Mouse (Mus musculus): ENCODE data around the gene Has1.
A peak's percentile ranks its signal among the peaks of the same experiment; 100 is the strongest.

The Has1 gene

DNA sequence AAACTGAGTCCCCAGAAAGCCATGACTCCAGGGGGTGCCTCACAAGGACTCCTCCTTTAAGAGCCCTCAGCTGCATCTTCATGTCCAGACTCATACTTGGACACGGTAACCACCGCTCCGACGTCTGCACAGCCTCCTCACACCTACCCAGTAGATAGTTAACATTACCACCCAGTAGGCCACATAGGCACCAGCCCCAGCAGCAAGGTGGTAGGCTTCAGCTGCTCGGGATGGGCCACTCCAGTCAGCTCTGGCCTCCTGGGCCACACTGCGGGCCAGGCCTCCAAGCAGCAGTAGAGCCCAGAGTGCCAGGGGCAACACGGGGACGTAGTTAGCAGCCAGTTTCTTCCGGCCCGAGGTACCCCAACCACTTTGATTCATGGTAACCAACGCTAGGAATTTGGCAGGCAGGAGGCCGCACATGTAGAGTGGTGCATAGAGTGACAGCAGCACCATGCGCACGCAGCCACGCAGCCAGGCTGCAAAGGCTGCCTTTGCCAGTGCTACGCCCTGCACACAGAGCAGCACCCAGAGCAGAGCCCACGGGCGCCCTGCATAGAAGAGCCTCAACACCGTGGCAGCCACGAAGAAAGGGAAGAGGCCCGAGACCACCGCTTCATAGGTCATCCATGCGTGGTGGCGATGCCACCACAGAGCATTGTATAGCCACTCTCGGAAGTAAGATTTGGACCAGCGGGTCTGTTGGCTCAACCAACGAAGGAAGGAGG is 11.3 kb downstream of the Has1 start:
- DNase-seq = no peak

DNA sequence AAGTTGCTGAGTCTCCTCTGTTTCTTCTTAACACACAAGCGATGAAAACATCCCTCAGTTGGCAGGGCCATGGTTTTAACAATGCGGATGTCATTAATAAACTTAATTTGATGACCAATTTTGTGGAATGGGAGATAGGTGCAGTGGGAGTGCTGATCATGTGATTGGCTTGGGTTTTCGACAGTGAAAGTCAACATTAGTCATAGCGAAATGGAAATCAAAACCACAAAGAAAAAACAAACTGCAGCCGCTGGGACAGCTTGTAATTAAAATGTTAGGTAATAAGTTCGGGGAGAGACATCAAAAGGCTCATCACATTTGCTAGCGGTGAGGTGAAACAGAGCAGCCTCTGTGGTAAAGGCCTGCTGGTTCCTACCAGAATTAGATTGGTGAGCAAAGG is 14.2 kb downstream of the Has1 start:
- DNase-seq = no peak

DNA sequence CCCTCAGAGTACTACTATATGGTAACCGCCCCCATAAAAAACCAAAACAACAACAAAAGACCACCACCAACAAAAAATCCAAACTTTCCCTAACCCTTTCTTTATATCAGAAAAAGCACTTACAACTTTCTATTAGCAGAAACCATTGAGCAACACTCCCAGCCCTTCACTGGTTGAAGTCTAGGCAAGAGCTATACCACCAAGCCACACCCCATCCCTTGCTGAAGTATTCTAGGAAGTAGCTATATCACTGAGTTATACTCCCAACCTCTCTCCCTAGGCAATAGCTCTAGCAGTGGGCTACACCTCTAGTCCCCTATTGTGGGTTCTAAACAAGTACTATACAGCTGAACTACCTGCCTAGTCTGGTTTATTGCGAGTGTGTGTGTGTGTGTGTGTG is 15.7 kb downstream of the Has1 start:
- DNase-seq = no peak

DNA sequence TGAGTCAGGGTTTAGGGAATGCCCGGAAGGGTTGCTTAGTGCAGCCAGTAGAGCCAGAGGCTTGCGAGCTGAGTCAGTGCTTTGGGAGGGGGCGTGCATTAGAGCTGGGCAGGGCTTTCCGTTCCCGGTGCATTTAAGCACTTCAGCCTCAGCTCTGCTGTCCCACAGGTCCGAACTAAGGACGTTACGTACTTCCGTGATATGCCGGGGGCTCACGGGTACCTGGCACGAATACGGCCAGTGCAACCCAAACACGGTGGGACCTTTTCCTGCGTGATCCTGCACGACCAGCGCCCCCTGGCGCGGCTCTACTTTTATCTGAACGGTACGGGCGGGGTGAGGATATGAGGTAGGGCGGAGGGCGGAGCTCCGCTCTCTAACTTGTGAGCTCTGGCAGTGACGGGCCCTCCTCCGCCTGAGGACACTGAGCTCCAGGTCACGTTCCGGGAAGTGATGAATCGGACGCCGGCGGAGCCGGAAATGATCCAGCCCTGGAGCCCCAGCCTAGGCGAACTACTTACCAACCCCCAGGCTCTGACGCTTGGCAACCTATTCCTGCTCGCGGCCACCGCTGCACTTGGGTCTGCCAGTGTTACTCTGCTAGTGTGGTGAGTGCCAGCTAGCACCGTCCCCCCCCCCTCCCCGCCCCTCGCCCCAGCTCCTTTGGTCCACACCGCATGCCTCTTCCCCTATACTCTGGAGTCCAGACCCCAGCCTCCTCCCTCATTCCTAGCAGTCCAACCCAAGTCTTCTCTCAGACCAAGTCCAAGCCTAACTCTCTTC is 16.9 kb downstream of the Has1 start:
- DNase-seq = peak; percentile 96 to 97

DNA sequence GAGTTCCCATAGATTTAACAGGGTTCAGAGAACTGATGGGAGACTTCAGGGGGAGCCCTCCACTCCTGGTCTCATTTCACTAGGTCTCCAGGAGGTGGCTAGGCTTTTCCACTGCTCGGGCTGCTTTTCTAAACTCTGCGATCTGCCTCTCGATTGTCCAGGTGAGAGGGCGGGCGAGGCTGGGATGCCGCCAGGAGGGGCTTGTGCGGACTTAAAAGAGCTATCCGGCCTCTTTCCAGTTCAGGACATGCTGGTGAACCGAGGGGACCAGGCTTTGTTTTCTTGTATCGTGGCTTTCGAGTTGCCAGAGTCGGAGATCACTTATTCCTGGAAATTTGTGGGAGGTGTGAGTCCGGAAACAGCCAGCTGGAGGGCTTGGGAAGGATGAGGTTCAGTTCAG is 17.6 kb downstream of the Has1 start:
- peak; percentile 51 to 57 for DNase-seq

DNA sequence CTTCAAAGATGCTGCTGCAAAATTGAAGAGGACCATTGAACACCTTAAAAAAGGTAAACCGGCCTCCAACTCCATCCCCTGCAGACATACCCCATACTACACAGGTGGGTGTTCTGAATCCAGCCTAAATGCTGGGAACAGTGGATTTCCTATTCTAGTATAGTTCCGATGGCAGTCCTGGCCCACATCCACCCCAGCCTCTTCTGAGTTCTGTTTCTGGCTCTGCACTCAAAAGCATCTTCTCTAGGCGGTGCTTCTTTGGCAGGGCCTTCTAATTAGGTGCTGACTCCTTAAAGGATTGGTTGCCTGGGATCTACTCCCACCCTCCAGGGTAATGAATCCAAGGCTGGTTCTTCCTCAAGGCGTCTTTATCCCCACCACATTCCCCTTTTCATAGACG is 18.9 kb downstream of the Has1 start:
- DNase-seq = no peak

DNA sequence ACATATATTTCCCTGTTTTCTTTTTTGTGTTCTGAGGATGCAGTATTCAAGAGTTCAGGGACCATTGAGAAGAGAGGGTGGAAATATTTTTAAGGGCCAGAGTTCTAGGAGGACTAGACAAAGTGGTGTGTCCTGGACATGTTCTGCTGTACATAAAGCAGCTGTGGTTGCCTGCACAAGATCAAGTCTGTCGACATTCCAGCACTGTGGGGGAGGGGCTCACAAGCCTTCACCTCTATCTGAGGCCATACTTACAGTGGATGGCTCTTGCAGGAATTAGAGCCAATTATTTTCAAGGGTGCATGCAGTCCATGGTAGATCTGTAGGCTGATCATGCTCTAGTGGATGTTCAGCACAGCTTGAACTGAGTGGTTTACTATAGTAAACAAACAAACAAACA is 20.1 kb downstream of the Has1 start:
- no peak for DNase-seq

DNA sequence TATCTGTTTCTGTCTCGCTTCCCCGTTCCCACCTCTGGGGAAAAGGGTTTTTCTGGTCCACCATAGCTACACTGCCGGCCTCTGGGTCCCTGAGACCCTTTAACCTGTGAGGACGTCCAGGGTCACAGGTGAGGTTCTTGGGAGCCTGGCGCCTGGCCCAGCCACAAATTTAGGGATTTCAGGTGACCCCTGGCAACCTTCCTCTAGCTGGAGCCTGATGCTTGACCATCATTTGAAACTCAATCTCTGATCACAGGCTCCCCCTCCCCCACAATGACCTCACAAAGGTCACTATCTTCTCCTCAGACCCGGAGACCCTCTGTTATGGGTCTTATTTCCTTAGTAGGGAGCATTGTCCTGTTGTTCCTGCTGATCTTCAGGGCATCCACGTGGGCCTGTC is 24.3 kb downstream of the Has1 start:
- DNase-seq = peak in 1 of 2 experiments; percentile 30

DNA sequence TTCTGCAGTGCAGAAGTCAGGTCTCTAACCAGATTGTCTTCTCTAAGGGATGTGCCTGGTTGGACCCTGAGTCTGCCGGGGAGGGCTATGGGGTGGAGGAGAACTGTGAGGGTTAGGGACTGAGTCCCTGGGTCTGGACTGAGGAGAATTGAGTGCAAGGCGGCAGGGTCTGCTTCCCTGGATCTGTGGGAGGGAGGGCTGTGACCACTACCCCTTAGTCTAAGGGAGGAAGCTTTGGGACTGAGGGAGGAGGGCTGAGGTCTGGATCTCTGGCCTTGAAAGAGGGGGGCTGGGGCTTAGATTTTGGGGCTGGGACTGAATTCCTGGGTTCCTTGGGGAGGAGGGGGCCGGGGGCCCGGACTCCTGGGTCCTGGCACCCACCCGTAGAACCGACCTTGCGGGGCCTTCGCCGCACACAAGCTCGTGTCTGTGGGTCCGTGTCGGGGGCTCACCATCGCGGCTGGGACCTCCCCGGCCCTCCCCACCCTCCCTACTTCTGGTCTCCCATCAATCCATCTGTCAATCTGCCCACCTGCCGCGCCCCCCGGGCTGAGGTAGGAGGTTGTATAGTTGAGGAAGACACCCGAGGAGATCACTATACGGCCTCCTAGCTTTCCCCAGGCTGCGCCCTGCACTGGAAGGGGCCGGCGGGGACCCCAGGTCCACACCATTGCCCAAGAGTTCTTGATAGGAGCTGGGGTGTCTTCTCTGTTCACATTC is 25.0 kb downstream of the Has1 start:
- peak; percentile 37 to 41 for DNase-seq

DNA sequence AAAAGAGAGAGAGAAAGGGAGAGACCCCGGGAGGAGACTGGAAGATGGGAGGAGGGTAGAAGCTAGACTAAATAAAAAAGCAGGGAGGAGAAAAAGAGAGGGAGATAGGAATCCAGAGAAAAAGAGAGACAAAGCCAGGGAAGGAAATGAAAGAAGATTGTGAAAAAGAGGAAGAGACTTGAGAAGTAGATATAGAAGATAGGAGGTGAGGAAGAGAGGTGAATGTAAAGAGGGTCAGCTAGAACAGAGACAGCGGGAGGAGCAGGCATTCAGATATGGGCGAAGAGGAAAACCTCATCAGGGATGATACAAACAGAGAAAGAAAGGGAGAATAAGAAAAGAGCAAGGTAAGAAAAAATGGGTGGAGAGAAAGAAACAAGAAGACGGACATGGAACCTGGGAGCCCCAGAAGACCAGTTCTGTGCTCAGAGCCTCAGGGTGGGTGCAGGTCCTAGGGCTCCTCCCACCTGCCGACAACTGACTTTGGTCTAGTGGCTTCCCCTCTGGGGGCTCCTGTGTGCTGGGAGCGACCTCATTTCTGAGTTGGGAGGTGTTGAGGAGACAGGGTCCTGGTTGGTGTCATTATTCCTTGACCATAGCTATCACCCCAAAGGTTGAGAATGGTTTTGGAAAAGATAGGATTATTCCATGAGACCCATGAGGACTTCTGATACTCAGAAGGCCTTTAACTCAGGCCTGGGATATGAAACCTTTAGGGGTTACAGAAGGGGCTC is 25.8 kb downstream of the Has1 start:
- DNase-seq = peak; percentile 34 to 41

DNA sequence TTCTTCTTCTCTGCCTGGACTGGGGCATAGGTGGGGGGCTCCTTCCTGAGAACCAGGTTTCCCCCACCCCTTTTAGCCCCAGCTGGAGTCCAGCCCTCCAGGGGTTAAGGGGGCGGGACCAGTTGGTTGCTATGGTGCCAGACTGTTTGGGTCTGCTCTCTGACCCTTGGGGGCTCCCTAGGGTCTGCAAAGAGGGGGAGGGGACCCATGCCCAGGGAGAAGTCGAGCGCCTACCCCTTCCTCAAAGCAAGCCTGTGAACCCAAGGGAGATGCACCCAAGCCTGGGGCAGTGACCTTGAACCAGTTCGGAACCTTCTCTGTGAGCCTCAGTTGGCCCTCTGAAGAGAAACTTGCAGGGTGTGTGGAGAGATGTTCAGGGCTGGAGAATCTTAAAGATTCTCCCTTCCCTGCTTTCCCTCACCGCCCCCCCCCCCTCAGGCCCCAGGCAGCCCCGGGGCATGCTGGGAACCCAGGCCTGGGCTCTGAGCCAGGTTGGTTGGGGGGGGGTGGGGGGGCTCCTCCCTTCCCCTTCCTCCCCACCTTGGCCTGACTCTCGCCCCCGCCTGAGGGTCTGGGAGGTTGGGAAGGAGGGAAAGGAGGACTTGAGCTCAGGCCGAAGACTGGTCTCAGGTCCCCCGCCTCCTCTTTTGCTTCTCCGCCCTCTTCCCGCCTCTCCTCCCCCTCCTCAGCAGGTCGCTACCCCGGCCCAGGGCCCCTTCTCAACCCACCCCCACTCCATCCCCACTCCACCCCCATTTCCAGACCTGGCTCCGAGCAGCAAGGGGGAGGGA is 26.6 kb downstream of the Has1 start:
- DNase-seq = peak; percentile 69 to 74

DNA sequence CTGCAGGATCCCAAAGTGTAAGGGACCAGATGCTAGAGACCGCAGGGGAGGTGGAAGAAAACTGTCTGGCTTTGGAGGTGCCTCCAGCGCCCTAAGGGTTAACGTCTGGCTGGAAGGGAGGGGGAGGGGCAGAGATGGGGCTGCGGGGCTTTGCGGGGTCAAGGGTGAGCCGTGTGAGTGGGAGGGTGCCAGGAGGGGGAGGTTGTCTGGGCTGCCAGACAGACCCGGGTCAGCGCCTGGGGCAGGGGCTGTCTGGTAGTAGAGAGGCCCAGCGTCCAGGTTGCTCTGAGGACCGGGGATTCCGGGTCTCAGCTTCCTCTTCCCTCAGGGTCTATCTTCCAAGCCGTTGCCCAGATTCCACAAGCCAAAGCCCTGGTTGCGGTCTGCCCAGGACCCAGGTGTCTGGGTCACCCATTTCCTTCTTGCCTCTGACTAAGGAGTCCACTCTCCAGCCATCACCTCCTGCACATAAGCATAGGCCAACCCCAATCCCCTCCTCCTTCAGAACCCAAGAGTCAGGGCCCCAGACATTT is 27.3 kb downstream of the Has1 start:
- DNase-seq = peak; percentile 85 to 90

DNA sequence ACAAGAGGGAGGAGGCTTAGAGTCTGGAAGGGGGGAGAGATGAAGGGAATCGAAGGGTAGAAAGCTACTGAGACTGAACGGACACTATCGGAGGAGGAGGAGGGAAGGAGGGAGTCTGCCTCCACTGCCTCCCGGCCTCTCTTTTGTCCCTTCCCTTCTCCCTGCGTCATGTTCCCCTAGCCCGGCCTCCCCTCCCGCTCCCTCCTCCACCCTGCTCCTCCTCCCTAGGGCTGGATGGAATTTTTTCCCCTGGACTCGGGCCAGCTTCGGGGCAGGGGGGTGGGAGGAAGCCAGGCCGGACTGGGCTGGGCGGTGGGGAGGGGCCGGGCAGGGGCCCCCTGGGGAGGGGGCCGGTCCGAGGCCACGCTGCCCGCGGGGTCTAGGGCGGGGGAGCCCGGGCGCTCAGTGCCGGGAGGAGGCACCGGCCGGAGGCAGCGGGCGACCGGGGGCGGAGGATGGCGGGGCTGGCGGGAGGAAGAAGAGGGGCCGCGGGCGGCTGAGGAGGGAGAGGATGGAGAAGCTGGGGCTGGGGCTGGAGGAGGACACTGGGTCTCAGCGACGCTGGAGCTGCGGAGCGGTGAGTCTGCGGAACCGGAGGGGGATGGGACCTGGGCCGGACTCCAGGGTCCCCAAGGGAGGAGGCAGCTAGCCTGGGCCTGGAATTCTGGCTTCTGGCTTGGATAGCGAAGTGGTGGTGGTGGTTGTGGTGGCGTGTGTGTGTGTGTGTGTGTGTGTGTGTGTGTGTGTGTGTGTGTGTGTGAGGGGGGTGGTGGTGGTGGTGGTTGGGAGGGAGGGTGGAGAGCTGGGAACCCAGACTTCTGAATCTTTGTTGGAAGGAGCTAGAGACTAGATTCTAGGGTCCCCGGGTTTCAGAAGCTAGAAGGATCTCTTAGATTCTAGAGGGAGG is 28.0 kb downstream of the Has1 start, which contains the start of gene Spaca6:
Spaca6 (plus strand) TSS at position 408 of the 907 bp plus-strand sequence.
- DNase-seq = peak; percentile 97 to 98

DNA sequence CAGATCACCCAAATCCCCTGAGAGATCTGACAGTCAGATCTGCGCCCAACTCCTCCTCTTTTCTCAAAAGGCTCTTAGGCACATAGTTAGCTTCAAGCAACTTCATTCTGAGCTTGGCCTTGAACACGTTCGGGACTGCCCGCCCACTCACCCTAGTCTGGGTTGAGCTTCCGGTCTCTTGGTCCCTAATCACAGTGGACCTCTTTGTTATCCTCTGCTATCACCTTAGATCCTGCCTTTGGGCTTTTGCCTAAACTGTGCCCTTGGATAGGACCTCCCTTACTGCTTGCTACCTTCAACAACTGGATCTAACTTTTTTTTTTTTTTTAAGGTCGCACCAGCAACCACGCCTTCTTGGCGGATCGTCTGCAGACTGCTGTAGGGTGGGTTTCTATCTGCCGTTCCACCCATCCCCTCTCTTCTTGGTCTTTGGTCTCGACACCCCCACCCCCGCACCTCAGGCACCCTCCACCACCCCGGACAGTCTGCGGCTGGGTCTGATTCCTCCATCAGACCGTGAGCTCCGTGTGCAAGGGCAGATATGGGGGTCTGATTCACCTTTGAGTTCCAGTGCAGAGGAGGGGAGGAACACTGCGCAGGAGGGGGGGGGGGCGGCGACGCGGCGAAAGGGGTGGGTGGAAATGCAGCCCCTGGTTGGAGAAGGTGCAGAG is 28.9 kb downstream of the Has1 start:
- peak; percentile 62 to 63 for DNase-seq

DNA sequence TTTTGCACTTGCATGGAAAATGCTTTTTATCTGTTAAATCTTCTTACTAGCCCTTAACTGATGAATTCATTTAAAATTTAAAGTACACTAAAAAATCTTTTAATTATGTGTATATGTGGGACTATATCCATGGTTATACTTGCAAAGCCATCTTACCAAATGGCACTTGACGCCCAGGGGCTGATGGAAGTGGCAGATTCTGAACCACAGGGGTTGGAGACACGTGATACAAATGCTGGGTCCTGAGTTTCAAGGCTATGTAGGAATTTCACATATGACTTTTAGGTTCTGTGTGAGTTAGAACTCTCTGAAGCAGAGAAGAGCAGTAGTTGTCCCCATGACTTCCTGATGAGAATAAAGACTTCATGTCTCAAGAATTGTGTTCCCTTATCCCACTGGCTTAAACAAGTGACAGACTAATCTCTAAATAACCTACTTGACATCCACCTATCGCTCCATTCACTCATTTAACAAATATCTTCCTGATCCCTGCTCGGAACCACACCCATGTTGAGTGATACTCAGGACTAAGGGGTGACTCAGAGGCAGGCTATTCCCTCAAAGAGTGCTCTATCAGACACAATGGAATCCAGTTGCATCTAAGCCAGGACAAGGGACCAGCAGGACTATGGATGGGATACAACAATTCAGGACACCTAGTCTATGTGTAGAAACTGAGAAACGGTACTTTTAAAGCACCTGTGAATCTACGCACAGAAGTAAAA is 31.2 kb downstream of the Has1 start:
- DNase-seq = no peak

DNA sequence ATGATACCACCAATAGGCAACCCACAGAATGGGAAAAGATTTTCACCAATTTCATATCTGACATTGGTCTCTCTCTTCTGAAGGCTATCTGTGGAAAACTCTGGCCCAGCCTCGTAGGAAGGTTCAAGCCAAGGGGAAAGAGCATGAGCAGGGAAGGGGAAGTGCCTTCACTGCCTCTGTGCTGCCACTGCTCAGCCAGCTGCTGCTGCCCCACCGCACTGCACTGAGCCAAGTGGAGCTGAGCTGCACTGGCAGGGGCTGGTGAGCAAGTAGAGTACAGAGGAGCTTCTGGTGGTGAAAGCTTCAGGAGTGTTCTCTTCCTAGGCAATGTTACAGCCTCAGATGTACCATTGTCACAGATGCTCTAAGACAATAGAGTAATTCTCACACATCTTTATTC is 59.5 kb downstream of the Has1 start:
- no peak for DNase-seq

All from cerebellum, postnatal 14 days (tissue).